Mouse (Mus musculus) heart, adult 2 months (tissue): ENCODE data around the gene Hmga1b. TPM values are rescaled to one million over a fixed set of nuclear protein-coding genes. Genes with fewer than 3 reads are reported as not detected.

Source experiments
- DNase-seq, 2 experiments: peaks; one replicate each; pipeline ENCODE4 v3.0.0; 2021
- H3K27ac ChIP-seq: fragments of 200-600 bp; 2 replicates; pipeline ENCODE4 v1.8.1; 2022
- H3K27me3 ChIP-seq: fragments of 200-500 bp; 2 replicates; pipeline ENCODE4 v1.6.1; 2012; ENCODE audit warnings: mild to moderate bottlenecking, low read length, inconsistent platforms, mixed read lengths; ENCODE audit not compliant: control insufficient read depth, insufficient read depth
- H3K36me3 ChIP-seq: fragments of 200-500 bp; 2 replicates; pipeline ENCODE4 v1.6.1; 2012; ENCODE audit warnings: low read length, inconsistent platforms; ENCODE audit not compliant: control insufficient read depth, insufficient read depth
- H3K4me1 ChIP-seq: fragments of 200-500 bp; 2 replicates; pipeline ENCODE4 v1.6.1; 2011; ENCODE audit warnings: low read length; ENCODE audit not compliant: control insufficient read depth, insufficient read depth
- H3K4me3 ChIP-seq: fragments of 200-600 bp; 2 replicates; pipeline ENCODE4 v1.8.1; 2022
- H3K79me2 ChIP-seq: fragments of 200-500 bp; replicated peaks from 2 replicates; pipeline ENCODE4 v1.6.1; 2012; ENCODE audit warnings: mild to moderate bottlenecking, inconsistent platforms, low read length, moderate library complexity, mixed read lengths; ENCODE audit not compliant: control insufficient read depth, insufficient read depth
- H3K9ac ChIP-seq: fragments of 200-500 bp; 2 replicates; pipeline ENCODE4 v1.6.1; 2012; ENCODE audit warnings: low read depth, mild to moderate bottlenecking, control low read depth, inconsistent platforms, low read length, mixed read lengths
- CTCF ChIP-seq: fragments of 200-600 bp; IDR thresholded peaks from 2 replicates; pipeline ENCODE4 v1.8.1; 2022; ENCODE audit warnings: antibody characterized with exemption, mild to moderate bottlenecking, moderate library complexity
- EP300 ChIP-seq: fragments of 200-500 bp; IDR thresholded peaks from 2 replicates; pipeline ENCODE4 v1.6.1; 2011; ENCODE audit warnings: low read depth, low read length, control low read depth; ENCODE audit not compliant: insufficient read depth
- POLR2A ChIP-seq: fragments of 200-500 bp; IDR thresholded peaks from 2 replicates; pipeline ENCODE4 v1.6.1; 2011; ENCODE audit warnings: mild to moderate bottlenecking, low read depth, low read length, control low read depth; ENCODE audit not compliant: insufficient read depth
- WGBS: fragments of 180-500 bp; shearing (Covaris S2); methylation state at CpG from one replicate; pipeline ENCODE4 v1.1.7; 2018; 5-methylcytosine and 5-hydroxymethylcytosine counted together
- intact Hi-C: fragments of 180-260 bp; cut with DNase I; formaldehyde crosslinking; loops from one replicate; pipeline ENCODE4 v1.15.1; 2025
- polyA plus RNA-seq: library from polyadenylated mRNA; depleted of rRNA; stranded (reverse); fragments of >200 nt; gene quantifications from 2 replicates; pipeline ENCODE4 v1.2.3, GENCODE M21; 2012
- total RNA-seq, 2 experiments: library from RNA; stranded (reverse); gene quantifications; 2 replicates each; pipeline ENCODE4 v1.2.3; 2021

Gene Hmga1b
- total and polyA plus RNA-seq, 3 experiments, result 0.57 to 31.4 (median 24.5) TPM

GRCm38 (mm10) chr11:120730331-120730870 is 32.2 kb upstream of the Hmga1b start:
- Histone ChIP-seq H3K36me3 (no peaks in the 10 kb centered on the region), H3K4me3 (no peak overlapping the region), H3K4me1 (peaks cover 16% of the 10 kb centered on the region), H3K27ac (no peak overlapping the region), H3K27me3 (no peaks in the 10 kb centered on the region), H3K79me2 (no peaks in the 10 kb centered on the region), H3K9ac (no peak overlapping the region)
- 88% methylated on average over 10 of the region's 10 CpGs for WGBS
- intact Hi-C loops, result no loop called here
- no peak for DNase-seq
- no peak for TF ChIP-seq POLR2A
- TF ChIP-seq EP300, result no peak
- no peak for TF ChIP-seq CTCF

GRCm38 (mm10) chr11:120731395-120731794 is 31.2 kb upstream of the Hmga1b start:
- no peak for DNase-seq
- intact Hi-C loops, result no loop called here
- H3K4me3 ChIP-seq, result no peak overlapping the region

DNA sequence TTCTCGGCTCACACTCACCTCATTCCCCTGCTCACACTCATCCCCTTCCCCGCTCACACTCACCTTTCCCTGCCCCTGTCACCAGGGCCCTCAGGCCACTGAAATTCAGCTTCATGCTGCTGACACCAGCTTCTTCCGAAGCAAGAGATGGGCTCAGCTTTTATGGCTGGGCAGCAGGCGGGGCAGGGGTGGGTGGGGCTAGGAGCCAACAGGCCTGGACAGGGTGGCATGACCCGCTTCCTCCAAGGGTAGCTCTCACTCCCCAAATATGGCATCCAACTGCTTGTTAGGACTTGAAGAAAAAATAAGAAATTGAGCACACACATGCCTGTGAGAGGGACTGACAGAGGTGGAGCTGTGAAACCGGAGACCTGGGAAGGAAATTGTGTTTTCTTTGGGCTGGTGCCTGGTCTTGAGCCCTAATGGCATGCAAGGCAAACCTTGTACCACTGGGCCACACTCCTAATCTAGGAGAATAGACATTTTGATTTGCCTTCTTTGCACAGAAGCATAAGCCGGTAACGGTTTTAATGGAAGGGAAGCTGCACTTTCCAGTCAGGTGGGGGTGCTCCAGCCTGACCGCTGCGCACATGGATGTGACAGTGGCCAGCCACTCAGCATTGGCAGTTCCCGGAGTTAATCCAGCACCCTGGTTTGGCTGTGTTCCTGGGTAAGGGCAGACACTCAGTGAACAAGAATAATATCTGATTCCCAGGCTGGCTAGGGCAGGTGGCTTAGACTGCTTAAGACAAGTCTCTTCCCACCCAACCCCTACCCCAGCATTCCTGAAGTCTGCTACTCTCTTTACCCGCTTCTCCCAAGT is 30.5 kb upstream of the Hmga1b start, which contains the start of gene Cbr2:
Gene Cbr2, minus strand, starts transcription at position 257 of the 823 bp plus-strand sequence.
- no peak within 1 kb of the TSS for H3K27ac ChIP-seq
- peak; percentile 59 to 67 for DNase-seq

More at GRCm38 (mm10) chr11:120731395-120731794, 31.2 kb upstream of the Hmga1b start:
- H3K79me2 ChIP-seq, result no peaks in the 10 kb centered on the region
- H3K27ac ChIP-seq, result no peak overlapping the region
- no peak overlapping the region; the same call in 1 of the 2 replicates for H3K9ac ChIP-seq
- 88% methylated on average over 1 of the region's 1 CpGs for WGBS
- no peaks in the 10 kb centered on the region for H3K27me3 ChIP-seq
- H3K36me3 ChIP-seq, result no peaks in the 10 kb centered on the region
- no peak for TF ChIP-seq EP300
- TF ChIP-seq POLR2A, result no peak
- TF ChIP-seq CTCF, result no peak
- peaks cover 16% of the 10 kb centered on the region for H3K4me1 ChIP-seq

DNA sequence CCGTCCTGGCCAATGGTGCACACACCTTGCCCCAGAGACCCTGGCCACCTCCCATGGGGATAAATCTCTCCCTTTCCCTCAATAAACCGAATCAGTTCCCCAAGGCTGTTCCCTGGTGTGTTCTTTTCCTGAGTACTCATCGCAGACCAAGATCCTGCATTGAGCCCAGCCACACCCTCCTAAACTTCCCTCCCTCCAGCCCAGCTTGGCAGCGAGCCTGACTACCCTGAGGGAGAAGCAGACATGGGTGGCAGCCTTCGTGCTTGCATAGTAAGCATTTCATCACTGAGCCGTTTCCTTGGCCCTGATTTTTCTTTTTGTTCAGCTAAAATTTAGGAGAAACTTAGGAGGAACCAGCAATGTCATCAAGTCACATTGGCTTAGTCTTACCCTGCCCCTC is 29.1 kb upstream of the Hmga1b start:
- H3K4me1 ChIP-seq, result peaks cover 15% of the 10 kb centered on the region
- no peak overlapping the region for H3K27ac ChIP-seq
- no peak overlapping the region for H3K9ac ChIP-seq
- TF ChIP-seq POLR2A (no peak), EP300 (peak; percentile 45; the same call in 1 of the 2 replicates), CTCF (no peak)
- WGBS, result 28% methylated on average over 6 of the region's 6 CpGs
- H3K36me3 ChIP-seq, result no peaks in the 10 kb centered on the region
- no peak overlapping the region for H3K4me3 ChIP-seq
- intact Hi-C loops, result no loop called here
- DNase-seq, result peak; percentile 57 to 75
- no peaks in the 10 kb centered on the region for H3K79me2 ChIP-seq
- H3K27me3 ChIP-seq, result no peaks in the 10 kb centered on the region

More for the DNA sequence above, 30.5 kb upstream of the Hmga1b start, which contains the start of gene Cbr2:
- peak; percentile 47; the same call in 1 of the 2 replicates for TF ChIP-seq POLR2A
- peak; percentile 27 for TF ChIP-seq CTCF
- peak; percentile 82; the same call in 1 of the 2 replicates for TF ChIP-seq EP300
- H3K4me3 ChIP-seq, result no peak within 1 kb of the TSS
- H3K27me3 ChIP-seq, result no peaks in the 10 kb centered on the region
- H3K36me3 ChIP-seq, result no peaks in the 10 kb centered on the region
- no peaks in the 10 kb centered on the region for H3K79me2 ChIP-seq
- intact Hi-C loops, result no loop called here
- 51% methylated on average over 12 of the region's 12 CpGs for WGBS
- H3K9ac ChIP-seq, result no peak within 1 kb of the TSS; the same call in 1 of the 2 replicates
- H3K4me1 ChIP-seq, result peaks cover 15% of the 10 kb centered on the region

DNA sequence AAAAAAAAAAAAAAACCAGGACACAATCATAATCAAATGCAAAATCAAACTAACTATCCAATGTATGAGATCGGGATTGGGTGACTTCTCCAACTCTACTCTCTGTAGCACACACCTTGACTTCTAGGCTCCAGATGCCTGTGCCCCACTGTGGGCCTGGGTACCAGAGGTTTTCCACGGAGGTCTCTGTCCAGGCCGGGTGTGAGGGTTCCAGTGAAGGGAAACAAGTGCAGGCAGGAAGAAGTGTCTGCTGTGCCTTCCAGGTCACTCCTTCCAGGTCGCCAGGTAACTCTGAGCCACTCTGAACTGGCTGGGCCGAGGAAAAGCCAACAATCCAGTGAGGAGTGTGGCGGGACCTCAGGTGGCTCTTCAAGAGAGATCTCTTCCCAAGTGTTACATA is 26.2 kb upstream of the Hmga1b start:
- no peak overlapping the region for H3K27ac ChIP-seq
- intact Hi-C loops, result no loop called here
- H3K36me3 ChIP-seq, result no peaks in the 10 kb centered on the region
- H3K4me3 ChIP-seq, result no peak overlapping the region
- H3K27me3 ChIP-seq, result no peaks in the 10 kb centered on the region
- TF ChIP-seq CTCF, result no peak
- no peak for TF ChIP-seq POLR2A
- TF ChIP-seq EP300, result no peak
- H3K9ac ChIP-seq, result no peak overlapping the region
- WGBS, result 69% methylated on average over 6 of the region's 6 CpGs
- peaks cover 14% of the 10 kb centered on the region for H3K4me1 ChIP-seq
- no peaks in the 10 kb centered on the region for H3K79me2 ChIP-seq
- DNase-seq, result no peak

- Histone ChIP-seq H3K36me3 (no peaks in the 10 kb centered on the region), H3K27me3 (no peaks in the 10 kb centered on the region), H3K4me3 (no peak overlapping the region), H3K4me1 (no peaks in the 10 kb centered on the region), H3K9ac (no peak overlapping the region), H3K79me2 (no peaks in the 10 kb centered on the region), H3K27ac (no peak overlapping the region)
- TF ChIP-seq POLR2A, result no peak
- TF ChIP-seq EP300, result no peak
- TF ChIP-seq CTCF, result no peak
- 81% methylated on average over 5 of the region's 5 CpGs for WGBS
- intact Hi-C loops, result no loop called here
- no peak for DNase-seq
Measured at GRCm38 (mm10) chr11:120740981-120741380, 21.6 kb upstream of the Hmga1b start.
